Mouse (Mus musculus) B cell, adult (primary cell): ENCODE data around the gene 9930111J21Rik1. TPM values are rescaled to one million over a fixed set of nuclear protein-coding genes. Genes with fewer than 3 reads are reported as not detected.

Source experiments
- total RNA-seq: library from RNA; stranded (reverse); gene quantifications from 4 replicates; pipeline ENCODE4 v1.2.4, GENCODE M21; 2023; ENCODE audit not compliant: inconsistent age

The 9930111J21Rik1 gene
- total RNA-seq: 87.0 to 97.7 TPM (median 90.3 TPM) in 4 replicates

GRCm38 (mm10) chr11:48979251-48979650 is at the start of gene 9930111J21Rik1:
9930111J21Rik1 (minus strand) TSS chr11:48979398.

GRCm38 (mm10) chr11:48994018-48994417 is 14.8 kb upstream of the 9930111J21Rik1 start, which contains the start of gene Tgtp1:
Tgtp1 (minus strand) TSS chr11:48994172.

GRCm38 (mm10) chr11:48991740-48992520 is 12.7 kb upstream of the 9930111J21Rik1 start, which contains the start of gene Gm12185:
Gm12185 (minus strand) TSS chr11:48992226.

GRCm38 (mm10) chr11:48978240-48978939 is 808 bp downstream of the 9930111J21Rik1 start, which contains the start of gene Olfr56:
Olfr56 (plus strand) TSS chr11:48978889.

GRCm38 (mm10) chr11:48946090-48946489 is 33.1 kb downstream of the 9930111J21Rik1 start, which contains the start of gene Psme2b:
Psme2b (minus strand) TSS chr11:48946190.

GRCm38 (mm10) chr11:48902021-48902420 is 77.2 kb downstream of the 9930111J21Rik1 start, which contains the start of gene Gm5431:
Gm5431 (minus strand) TSS chr11:48902214.

Other genes starting within 250 kb of the 9930111J21Rik1 start
- gene Rack1, start 179.1 kb downstream of the 9930111J21Rik1 start, total RNA-seq: 1,496 to 1,621 TPM (median 1,552 TPM) in 4 replicates
- gene Trim41, start 162.0 kb downstream of the 9930111J21Rik1 start, total RNA-seq: 54.3 to 70.1 TPM (median 66.1 TPM) in 4 replicates
- gene Trim7, start 153.3 kb downstream of the 9930111J21Rik1 start, total RNA-seq: 150 to 194 TPM (median 166 TPM) in 4 replicates
- 1.1 to 1.7 TPM (median 1.3 TPM) in 4 replicates for gene Gm12184, start 152.7 kb downstream of the 9930111J21Rik1 start, total RNA-seq
- 38.4 to 53.1 TPM (median 43.4 TPM) in 4 replicates for gene Irgm1, start 107.7 kb downstream of the 9930111J21Rik1 start, total RNA-seq
- 8.8 to 14.4 TPM (median 10.4 TPM) in 4 replicates for gene Gm5431, start 77.2 kb downstream of the 9930111J21Rik1 start, total RNA-seq
- 44.1 to 57.9 TPM (median 54.0 TPM) in 4 replicates for gene Psme2b, start 33.2 kb downstream of the 9930111J21Rik1 start, total RNA-seq
- gene Olfr56, start 509 bp downstream of the 9930111J21Rik1 start, total RNA-seq: 0.35 to 0.63 TPM (median 0.47 TPM) in 4 replicates
- gene Gm12185, start 12.8 kb upstream of the 9930111J21Rik1 start, total RNA-seq: 1.3 to 2.0 TPM (median 1.8 TPM) in 4 replicates
- 0.30 to 1.1 TPM (median 0.63 TPM) in 3 of 4 replicates, not detected in the other for gene Tgtp1, start 14.8 kb upstream of the 9930111J21Rik1 start, total RNA-seq
- gene 9930111J21Rik2, start 71.8 kb upstream of the 9930111J21Rik1 start, total RNA-seq: 102 to 129 TPM (median 125 TPM) in 4 replicates
- 2.7 to 6.9 TPM (median 4.7 TPM) in 4 replicates for gene Tgtp2, start 84.8 kb upstream of the 9930111J21Rik1 start, total RNA-seq
- 34.5 to 48.6 TPM (median 39.6 TPM) in 4 replicates for gene Ifi47, start 97.2 kb upstream of the 9930111J21Rik1 start, total RNA-seq
- gene Olfr1396, start 135.5 kb upstream of the 9930111J21Rik1 start, total RNA-seq: not detected in 4 replicates
- not detected in 4 replicates for gene Olfr1395, start 162.9 kb upstream of the 9930111J21Rik1 start, total RNA-seq
- not detected in 4 replicates for gene Olfr1394, start 175.0 kb upstream of the 9930111J21Rik1 start, total RNA-seq
- gene Btnl9, start 207.8 kb upstream of the 9930111J21Rik1 start, total RNA-seq: not detected in 4 replicates
- gene Zfp62, start 223.9 kb upstream of the 9930111J21Rik1 start, total RNA-seq: 121 to 156 TPM (median 142 TPM) in 4 replicates